Mouse (Mus musculus): ENCODE data around the gene Fhl2.

Gene Fhl2

DNA sequence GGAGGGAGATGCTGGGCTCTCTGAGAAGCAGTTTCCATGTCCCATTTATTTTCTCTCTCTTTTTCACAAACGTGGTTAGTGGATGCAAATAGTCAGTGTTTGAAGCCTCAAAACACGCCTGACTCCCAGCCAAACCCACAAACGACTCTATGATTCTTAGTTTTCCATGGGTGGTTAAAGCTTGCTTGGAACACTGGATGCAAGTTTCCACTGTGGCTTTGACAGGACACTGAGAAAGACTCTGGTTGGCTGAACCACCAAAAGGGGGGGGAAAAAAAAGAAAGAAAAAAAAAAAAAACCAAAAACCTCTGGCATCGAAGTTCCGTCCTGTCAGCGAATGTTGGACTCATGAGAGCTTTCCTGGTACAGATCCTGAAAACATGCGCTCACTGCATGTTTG lies 27.6 kb downstream of the Fhl2 start:
- no peak for TF ChIP-seq GATA4 (IDR thresholded peaks at IDR 0.05; ENCODE audit: insufficient replicate concordance, low read length)

DNA sequence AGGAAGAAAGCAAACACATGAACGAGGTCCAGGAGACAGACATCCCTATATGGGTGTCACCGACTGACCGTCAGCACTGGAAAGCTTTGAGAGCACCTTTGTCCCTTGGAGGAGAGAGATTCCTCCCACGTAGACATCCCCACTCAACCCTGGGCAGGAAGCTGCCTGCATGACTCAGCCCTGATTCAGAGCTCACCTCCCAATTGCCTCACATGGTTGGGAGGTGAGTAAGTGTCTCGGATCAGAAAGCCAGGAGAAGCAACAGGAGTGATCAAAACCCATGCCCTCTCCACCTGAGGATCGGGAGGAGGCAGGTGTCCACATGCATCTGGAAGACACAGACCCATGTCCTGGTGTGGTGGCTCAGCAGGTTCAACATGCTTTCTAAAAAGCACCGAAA lies 28.2 kb downstream of the Fhl2 start:
- TF ChIP-seq GATA4 (IDR thresholded peaks at IDR 0.05; ENCODE audit: insufficient replicate concordance, low read length): no peak

- TF ChIP-seq GATA4 (IDR thresholded peaks at IDR 0.05; ENCODE audit: insufficient replicate concordance, low read length): no peak
Measured at GRCm38 (mm10) chr1:43168026-43168425, 28.8 kb downstream of the Fhl2 start.

- no peak for TF ChIP-seq GATA4 (IDR thresholded peaks at IDR 0.05; ENCODE audit: insufficient replicate concordance, low read length)
Measured at GRCm38 (mm10) chr1:43164582-43164981, 32.2 kb downstream of the Fhl2 start.

GRCm38 (mm10) chr1:43163467-43164418 lies 33.0 kb downstream of the Fhl2 start:
- TF ChIP-seq GATA4 (IDR thresholded peaks at IDR 0.05; ENCODE audit: insufficient replicate concordance, low read length): no peak

GRCm38 (mm10) chr1:43163084-43163466 lies 33.7 kb downstream of the Fhl2 start:
- TF ChIP-seq GATA4 (IDR thresholded peaks at IDR 0.05; ENCODE audit: insufficient replicate concordance, low read length): no peak

- TF ChIP-seq GATA4 (IDR thresholded peaks at IDR 0.05; ENCODE audit: insufficient replicate concordance, low read length): no peak
Measured at GRCm38 (mm10) chr1:43162394-43162793, 34.4 kb downstream of the Fhl2 start.

- TF ChIP-seq GATA4 (IDR thresholded peaks at IDR 0.05; ENCODE audit: insufficient replicate concordance, low read length): no peak
Measured at GRCm38 (mm10) chr1:43159429-43159828, 37.4 kb downstream of the Fhl2 start.

GRCm38 (mm10) chr1:43157907-43158306 lies 38.9 kb downstream of the Fhl2 start:
- no peak for TF ChIP-seq GATA4 (IDR thresholded peaks at IDR 0.05; ENCODE audit: insufficient replicate concordance, low read length)

GRCm38 (mm10) chr1:43154491-43154890 lies 42.3 kb downstream of the Fhl2 start:
- no peak for TF ChIP-seq GATA4 (IDR thresholded peaks at IDR 0.05; ENCODE audit: insufficient replicate concordance, low read length)

DNA sequence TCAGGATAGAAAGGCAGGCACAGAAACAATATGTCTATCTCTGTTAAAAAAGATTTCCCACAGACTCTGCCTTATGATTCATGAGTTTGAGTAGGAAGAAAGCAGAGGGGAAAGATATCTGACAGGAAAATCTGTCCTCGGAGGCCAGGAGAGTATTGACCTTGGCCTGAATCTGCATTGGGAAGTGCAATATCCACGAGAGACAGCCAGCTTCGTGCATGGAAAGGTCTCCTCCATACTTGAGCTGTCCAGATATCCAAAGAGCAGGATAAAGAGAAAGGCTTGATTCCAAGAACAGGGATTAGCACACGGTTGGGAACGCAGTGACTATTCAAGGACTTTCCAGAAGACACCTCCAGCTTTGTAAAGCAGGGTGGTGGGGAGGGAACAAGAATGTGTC lies 43.2 kb downstream of the Fhl2 start:
- no peak for TF ChIP-seq GATA4 (IDR thresholded peaks at IDR 0.05; ENCODE audit: insufficient replicate concordance, low read length)

DNA sequence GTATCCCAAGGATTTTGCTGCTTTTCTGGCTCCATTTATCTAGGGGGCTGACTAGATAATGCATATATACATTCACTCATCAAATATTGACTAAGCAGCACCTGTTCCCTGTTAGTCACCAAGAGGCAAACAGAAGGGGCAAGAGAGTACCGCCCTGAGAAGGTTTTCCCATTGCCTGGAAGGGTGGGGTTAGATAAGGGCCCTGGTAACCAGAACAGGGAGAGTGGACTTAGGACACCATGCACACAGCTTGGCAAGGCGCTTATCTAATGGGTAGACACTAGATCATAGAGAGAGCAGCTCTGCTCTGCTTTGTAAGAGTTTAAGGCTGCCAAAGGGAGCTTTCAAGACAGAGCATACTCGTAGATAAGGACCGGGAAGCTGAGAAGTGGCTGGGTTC lies 44.2 kb downstream of the Fhl2 start:
- TF ChIP-seq GATA4 (IDR thresholded peaks at IDR 0.05; ENCODE audit: insufficient replicate concordance, low read length): no peak

GRCm38 (mm10) chr1:43150225-43150624 lies 46.6 kb downstream of the Fhl2 start:
- no peak for TF ChIP-seq GATA4 (IDR thresholded peaks at IDR 0.05; ENCODE audit: insufficient replicate concordance, low read length)

GRCm38 (mm10) chr1:43147474-43147873 lies 49.3 kb downstream of the Fhl2 start:
- no peak for TF ChIP-seq GATA4 (IDR thresholded peaks at IDR 0.05; ENCODE audit: insufficient replicate concordance, low read length)

DNA sequence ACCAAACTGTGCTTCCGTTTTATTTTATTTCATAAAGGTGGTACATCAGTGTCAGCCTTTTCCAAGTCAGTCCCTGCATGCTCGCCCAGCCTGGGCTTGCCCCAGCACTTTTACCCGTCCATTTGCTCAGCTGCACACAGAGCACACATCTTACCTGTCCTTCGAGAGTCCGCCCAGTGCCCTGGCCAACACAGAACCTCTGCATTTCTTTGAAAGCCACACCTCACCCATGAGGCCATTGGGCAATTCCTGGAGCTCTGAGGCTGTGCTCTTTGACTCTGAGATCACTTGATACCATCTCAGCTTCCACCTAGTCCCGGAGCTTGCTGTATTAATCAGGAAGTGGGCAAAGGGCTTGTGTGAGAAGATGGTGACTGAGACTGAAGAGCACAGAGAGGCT lies 51.4 kb downstream of the Fhl2 start:
- no peak for TF ChIP-seq GATA4 (IDR thresholded peaks at IDR 0.05; ENCODE audit: insufficient replicate concordance, low read length)

DNA sequence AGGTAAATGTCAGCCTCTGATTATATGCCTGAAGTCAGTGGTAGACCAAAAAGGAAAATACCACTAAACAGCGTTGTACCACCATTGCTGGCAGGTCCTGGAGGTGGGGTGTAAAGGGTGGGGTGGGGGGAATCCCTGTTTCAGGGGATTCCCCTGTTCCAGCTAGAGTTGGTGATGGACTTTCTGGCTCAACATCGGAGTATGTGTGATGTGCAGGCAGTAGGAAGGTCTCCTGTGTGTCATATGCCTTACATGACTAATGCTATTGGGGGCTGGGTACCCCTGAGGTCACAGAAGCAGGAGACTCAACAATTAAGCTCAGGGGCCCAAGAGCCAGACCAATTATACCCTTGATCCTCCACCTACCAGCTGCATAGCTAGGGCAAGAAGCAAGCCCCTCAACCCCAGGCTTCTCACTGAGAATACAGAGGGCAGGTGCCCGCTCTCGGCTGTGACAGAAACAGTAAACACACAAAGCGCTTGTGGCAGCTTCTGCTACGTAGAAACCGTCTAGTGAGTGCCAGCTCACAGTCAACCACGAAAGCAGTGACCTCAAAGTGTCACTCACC lies 52.4 kb downstream of the Fhl2 start:
- TF ChIP-seq GATA4 (IDR thresholded peaks at IDR 0.05; ENCODE audit: insufficient replicate concordance, low read length): no peak

Data from liver, adult (tissue).